Mouse (Mus musculus) mature B cell (primary cell): ENCODE results near the gene Tbc1d4.

ENCODE experiments used
- in situ Hi-C: fragments of 300-500 bp; cut with MboI; formaldehyde crosslinking; loops from 2 replicates; pipeline ENCODE4 v1.14.3; 2019

Tbc1d4 gene

GRCm38 (mm10) chr14:101532090-101532695 lies 76.8 kb downstream of the Tbc1d4 start:
- in situ Hi-C loops = no loop called here

GRCm38 (mm10) chr14:101530455-101530854 lies 78.5 kb downstream of the Tbc1d4 start:
- in situ Hi-C loops = no loop called here

GRCm38 (mm10) chr14:101529194-101529593 lies 79.8 kb downstream of the Tbc1d4 start:
- in situ Hi-C loops = no loop called here

- in situ Hi-C loops = no loop called here
Observed at GRCm38 (mm10) chr14:101527420-101527996, 81.5 kb downstream of the Tbc1d4 start.

- in situ Hi-C loops = no loop called here
Observed at GRCm38 (mm10) chr14:101526478-101526877, 82.5 kb downstream of the Tbc1d4 start.

- in situ Hi-C loops = no loop called here
Observed at GRCm38 (mm10) chr14:101519964-101520363, 89.0 kb downstream of the Tbc1d4 start.

- in situ Hi-C loops = no loop called here
Observed at GRCm38 (mm10) chr14:101518259-101518658, 90.7 kb downstream of the Tbc1d4 start.

- in situ Hi-C loops = no loop called here
Observed at GRCm38 (mm10) chr14:101517801-101518200, 91.2 kb downstream of the Tbc1d4 start.

GRCm38 (mm10) chr14:101517341-101517740 lies 91.7 kb downstream of the Tbc1d4 start:
- in situ Hi-C loops = no loop called here

- in situ Hi-C loops = no loop called here
Observed at GRCm38 (mm10) chr14:101516864-101517263, 92.1 kb downstream of the Tbc1d4 start.

- in situ Hi-C loops = no loop called here
Observed at GRCm38 (mm10) chr14:101516031-101516430, 93.0 kb downstream of the Tbc1d4 start.

GRCm38 (mm10) chr14:101515271-101515670 lies 93.7 kb downstream of the Tbc1d4 start:
- in situ Hi-C loops = no loop called here

- in situ Hi-C loops = no loop called here
Observed at GRCm38 (mm10) chr14:101514557-101514971, 94.4 kb downstream of the Tbc1d4 start.

GRCm38 (mm10) chr14:101513163-101513562 lies 95.8 kb downstream of the Tbc1d4 start:
- in situ Hi-C loops = no loop called here

- in situ Hi-C loops = no loop called here
Observed at GRCm38 (mm10) chr14:101511410-101511809, 97.6 kb downstream of the Tbc1d4 start.

GRCm38 (mm10) chr14:101510540-101511313 lies 98.3 kb downstream of the Tbc1d4 start:
- in situ Hi-C loops = no loop called here

GRCm38 (mm10) chr14:101509759-101510158 lies 99.2 kb downstream of the Tbc1d4 start:
- in situ Hi-C loops = no loop called here

- in situ Hi-C loops = no loop called here
Observed at GRCm38 (mm10) chr14:101507956-101508355, 101.0 kb downstream of the Tbc1d4 start.

- in situ Hi-C loops = no loop called here
Observed at GRCm38 (mm10) chr14:101507146-101507545, 101.8 kb downstream of the Tbc1d4 start.

GRCm38 (mm10) chr14:101505805-101506204 lies 103.2 kb downstream of the Tbc1d4 start:
- in situ Hi-C loops = no loop called here

GRCm38 (mm10) chr14:101504473-101505200 lies 104.4 kb downstream of the Tbc1d4 start:
- in situ Hi-C loops = no loop called here
